Mouse (Mus musculus): ENCODE results near the gene Gatd1. TPM values are rescaled to one million over a fixed set of nuclear protein-coding genes. Genes with fewer than 3 reads are reported as not detected.

Gene Gatd1
- polyA plus RNA-seq, 1 experiment from 2014 or later = 45.1 TPM

DNA sequence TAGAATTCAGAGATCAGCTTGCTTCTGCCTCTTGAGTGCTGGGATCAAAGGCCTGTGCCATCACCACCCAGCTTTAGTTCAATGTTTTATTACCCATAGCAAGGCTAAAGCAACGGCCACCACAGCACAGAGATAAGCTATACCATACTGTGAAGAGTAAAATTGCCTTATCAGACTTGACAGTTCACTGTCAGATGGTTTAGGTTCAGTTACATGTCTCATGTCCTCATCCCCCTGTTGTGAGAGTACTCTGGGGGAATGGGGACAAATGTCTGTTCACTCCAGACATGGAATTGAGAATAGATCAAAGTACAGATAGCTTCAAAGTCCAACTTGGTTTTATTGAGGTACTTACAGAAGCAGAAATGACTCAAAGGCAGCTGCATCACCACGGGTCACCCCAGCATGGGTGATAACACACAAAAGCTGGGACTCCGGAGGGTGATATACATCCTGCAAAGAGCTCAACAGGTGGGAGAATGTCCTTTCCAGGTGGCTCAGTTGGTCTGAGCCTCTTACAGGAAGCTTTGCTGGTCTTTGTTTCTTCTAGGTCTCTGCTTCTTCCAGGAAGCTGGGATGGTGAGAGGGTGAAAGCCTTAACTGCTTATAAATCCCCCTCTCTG is 25.3 kb downstream of the Gatd1 start:
- DNase-seq (ENCODE audit: low spot score) = no peak
- WGBS = 64% methylated on average over 3 of the region's 3 CpGs
- Histone ChIP-seq H3K36me3 (no peaks in the 10 kb centered on the region), H3K4me1 (peaks cover 20% of the 10 kb centered on the region), H3K9me3 (replicated peaks) (no peaks in the 10 kb centered on the region), H3K4me3 (no peak overlapping the region), H3K27ac (replicated peaks) (no peak overlapping the region), H3K27me3 (ENCODE audit: low read depth, poor library complexity, severe bottlenecking) (peaks cover 30% of the 10 kb centered on the region; the same call in 1 of the 2 replicates)

DNA sequence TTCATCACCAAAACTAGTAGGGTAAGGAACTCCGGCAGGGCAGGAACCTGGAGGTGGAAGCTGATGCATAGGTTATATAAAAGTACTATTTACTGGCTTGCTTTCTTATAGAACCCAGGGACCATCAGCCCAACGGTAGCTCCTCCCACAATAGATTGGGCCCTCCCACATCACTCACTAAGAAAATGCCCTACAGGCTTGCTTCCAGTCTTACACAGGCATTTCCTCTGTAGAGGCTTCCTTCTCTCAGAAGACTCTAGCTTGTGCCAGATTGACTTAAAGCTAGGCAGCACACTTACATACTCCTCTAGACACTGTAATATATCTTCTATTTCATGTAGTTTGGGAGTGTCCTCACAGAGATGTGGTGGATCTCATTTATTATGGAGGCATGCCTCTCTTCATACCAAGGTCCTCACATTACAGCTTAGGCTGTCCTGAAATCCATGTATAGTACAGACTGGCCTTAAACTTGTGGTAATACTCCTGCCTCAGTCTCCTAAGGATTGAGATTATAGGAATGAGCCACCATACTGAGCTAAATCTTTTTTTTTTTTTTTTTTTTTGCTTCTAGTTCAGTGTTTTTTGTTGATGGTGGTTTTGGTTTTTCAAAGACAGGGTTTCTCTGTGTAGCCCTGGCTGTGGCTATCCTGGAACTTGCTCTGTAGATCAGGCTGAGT is 26.0 kb downstream of the Gatd1 start:
- peaks cover 14% of the 10 kb centered on the region for H3K4me1 ChIP-seq
- WGBS = 61% methylated on average over 2 of the region's 2 CpGs

DNA sequence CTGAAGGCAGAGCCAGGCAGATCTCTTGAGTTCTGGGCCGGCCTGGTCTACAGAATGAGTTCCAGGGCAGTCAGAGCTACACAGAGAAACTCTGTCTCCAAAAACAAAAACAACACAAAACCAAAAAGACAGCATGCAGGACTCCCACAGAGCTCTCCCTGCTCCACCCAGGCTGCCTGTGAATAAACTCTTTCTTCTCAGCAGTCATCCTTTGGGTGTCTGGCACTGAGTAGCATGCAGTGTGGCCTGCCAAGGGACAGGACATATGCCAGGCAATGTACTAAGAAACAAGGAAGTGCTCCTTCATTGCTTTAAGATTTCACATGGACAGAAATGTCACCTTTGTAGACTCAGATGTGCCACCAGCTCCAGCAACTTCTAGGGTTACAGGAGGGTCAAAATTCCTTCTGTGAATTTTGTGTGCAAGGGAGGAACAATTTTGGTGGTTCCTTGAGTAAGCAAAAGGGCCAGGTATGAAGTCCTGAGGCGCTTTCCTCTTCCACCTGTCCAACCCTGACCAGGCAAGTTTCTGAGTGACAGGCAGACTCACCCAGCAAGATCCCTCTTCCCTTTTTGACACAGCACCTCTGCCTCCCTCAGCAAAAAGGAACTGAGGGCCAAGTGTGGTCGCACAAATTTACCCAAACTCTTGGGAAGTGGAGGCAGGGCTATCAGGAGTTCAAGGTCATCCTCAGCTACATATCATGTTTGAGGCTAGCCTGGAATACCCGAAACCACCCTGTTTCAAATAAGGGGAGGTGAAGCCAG is 32.7 kb downstream of the Gatd1 start:
- H3K36me3 ChIP-seq = no peaks in the 10 kb centered on the region
- H3K4me3 ChIP-seq = no peak overlapping the region
- no peak overlapping the region for H3K27ac ChIP-seq (replicated peaks)
- no peaks in the 10 kb centered on the region for H3K9me3 ChIP-seq (replicated peaks)
- H3K4me1 ChIP-seq = no peaks in the 10 kb centered on the region
- DNase-seq (ENCODE audit: low spot score) = no peak
- no peaks in the 10 kb centered on the region for H3K27me3 ChIP-seq (ENCODE audit: low read depth, poor library complexity, severe bottlenecking)
- WGBS = 82% methylated on average over 4 of the region's 4 CpGs

More for the DNA sequence above, 26.0 kb downstream of the Gatd1 start:
- H3K27me3 ChIP-seq (ENCODE audit: low read depth, poor library complexity, severe bottlenecking) = peaks cover 30% of the 10 kb centered on the region; the same call in 1 of the 2 replicates
- H3K9me3 ChIP-seq (replicated peaks) = no peaks in the 10 kb centered on the region
- DNase-seq (ENCODE audit: low spot score) = no peak
- no peaks in the 10 kb centered on the region for H3K36me3 ChIP-seq
- H3K27ac ChIP-seq (replicated peaks) = no peak overlapping the region
- H3K4me3 ChIP-seq = no peak overlapping the region

DNA sequence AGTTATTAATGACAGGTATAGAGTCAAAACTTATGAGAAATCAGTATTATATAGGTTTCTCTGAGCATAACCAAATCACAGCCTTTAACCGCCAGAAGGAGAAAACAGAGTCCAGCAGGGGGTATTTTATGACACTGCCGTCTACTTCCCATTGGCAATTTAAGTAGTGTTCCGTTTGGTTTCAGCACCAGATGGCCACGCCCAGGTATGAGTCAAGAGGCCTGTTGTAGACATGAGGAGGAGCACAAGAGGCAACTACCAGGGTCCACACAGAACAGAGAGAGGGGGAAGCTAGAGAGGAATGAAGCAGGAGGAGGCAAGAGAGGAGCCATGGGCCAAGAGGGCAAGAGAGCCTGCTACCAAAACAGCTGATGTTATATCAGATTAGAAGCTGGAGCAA is 34.4 kb downstream of the Gatd1 start:
- no peaks in the 10 kb centered on the region for H3K9me3 ChIP-seq (replicated peaks)
- H3K36me3 ChIP-seq = no peaks in the 10 kb centered on the region
- H3K27me3 ChIP-seq (ENCODE audit: low read depth, poor library complexity, severe bottlenecking) = no peaks in the 10 kb centered on the region
- WGBS = 76% methylated on average over 4 of the region's 4 CpGs
- H3K27ac ChIP-seq (replicated peaks) = no peak overlapping the region
- no peak for DNase-seq (ENCODE audit: low spot score)
- H3K4me3 ChIP-seq = no peak overlapping the region
- no peaks in the 10 kb centered on the region for H3K4me1 ChIP-seq

DNA sequence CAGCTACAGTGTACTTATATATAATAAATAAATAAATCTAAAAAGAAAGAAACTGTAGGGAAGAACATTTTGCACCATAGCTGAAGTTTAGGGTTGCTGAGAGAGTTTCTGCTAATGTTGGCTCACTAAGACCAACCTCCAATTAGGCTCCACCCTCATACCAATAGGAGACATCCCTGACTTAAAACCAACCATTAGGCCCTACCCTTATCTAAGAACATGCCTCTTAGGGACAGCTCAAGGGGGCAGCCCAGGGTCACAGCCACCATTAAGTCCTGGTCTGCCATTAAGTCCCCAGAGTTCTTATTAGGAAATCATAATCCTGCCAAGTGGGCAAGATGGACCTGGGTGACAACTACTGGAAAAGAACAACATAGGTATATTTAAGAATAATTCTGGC is 39.5 kb downstream of the Gatd1 start:
- Histone ChIP-seq H3K27me3 (ENCODE audit: low read depth, poor library complexity, severe bottlenecking) (no peaks in the 10 kb centered on the region), H3K27ac (replicated peaks) (no peak overlapping the region), H3K36me3 (no peaks in the 10 kb centered on the region), H3K4me3 (no peak overlapping the region), H3K9me3 (replicated peaks) (no peaks in the 10 kb centered on the region), H3K4me1 (peaks cover 8% of the 10 kb centered on the region)
- no peak for DNase-seq (ENCODE audit: low spot score)

DNA sequence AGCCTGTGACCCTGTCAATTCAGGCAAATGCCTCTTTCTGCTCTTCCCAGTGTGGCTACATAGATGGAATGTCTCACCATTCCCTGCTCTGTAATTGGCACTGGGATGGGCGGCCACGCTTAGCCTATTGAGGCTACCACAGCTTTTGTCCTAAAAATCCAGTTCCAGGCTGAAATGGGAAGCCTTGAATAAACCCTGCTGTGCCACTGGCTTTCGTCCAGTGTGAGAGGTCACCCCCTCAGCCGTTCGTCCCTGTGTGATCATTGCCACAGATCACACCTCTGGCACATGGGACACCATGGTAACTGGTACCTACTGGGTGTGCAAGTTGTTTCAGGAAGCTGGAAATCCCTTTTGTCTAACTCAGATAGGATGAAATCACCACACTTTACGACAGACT is 40.3 kb downstream of the Gatd1 start:
- Histone ChIP-seq H3K36me3 (no peaks in the 10 kb centered on the region), H3K9me3 (replicated peaks) (no peaks in the 10 kb centered on the region), H3K27ac (replicated peaks) (no peak overlapping the region), H3K4me3 (no peak overlapping the region), H3K4me1 (peaks cover 8% of the 10 kb centered on the region), H3K27me3 (ENCODE audit: low read depth, poor library complexity, severe bottlenecking) (no peaks in the 10 kb centered on the region)
- 52% methylated on average over 6 of the region's 6 CpGs for WGBS
- DNase-seq (ENCODE audit: low spot score) = no peak

DNA sequence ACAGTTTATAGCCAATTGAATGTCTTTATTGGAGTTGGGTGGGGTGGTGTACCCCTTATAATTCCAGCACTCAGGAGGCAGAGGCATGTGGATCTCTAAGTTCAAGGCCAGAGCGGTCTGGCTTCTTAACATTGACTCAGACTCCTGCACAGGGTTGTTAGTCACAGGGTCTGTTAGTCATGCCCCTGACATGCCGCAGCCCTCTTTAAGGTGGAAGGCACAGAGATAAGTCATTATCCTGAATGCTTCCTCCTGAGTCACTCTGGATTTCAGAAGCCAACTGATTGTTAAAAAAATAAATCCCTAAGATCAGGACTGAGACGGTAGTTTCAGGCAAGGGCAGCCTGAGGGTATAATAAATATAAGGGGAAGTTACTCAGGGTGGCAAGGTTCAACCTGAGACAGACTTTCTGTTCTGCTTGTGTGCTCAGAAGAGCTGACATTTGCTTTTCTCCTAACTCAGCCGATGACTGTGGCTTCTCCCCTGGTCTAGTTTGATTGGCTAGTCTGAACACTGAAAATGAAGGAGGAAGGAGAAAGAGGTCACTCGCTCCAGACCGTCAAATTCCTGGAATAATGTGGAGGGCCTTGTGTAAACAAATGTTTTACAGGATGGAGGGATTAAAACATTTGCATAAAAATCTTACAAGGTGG is 41.9 kb downstream of the Gatd1 start:
- Histone ChIP-seq H3K27ac (replicated peaks) (no peak overlapping the region), H3K9me3 (replicated peaks) (no peaks in the 10 kb centered on the region), H3K4me3 (no peak overlapping the region), H3K4me1 (peaks cover 8% of the 10 kb centered on the region), H3K36me3 (no peaks in the 10 kb centered on the region), H3K27me3 (ENCODE audit: low read depth, poor library complexity, severe bottlenecking) (no peaks in the 10 kb centered on the region)
- 78% methylated on average over 6 of the region's 6 CpGs for WGBS
- DNase-seq (ENCODE audit: low spot score) = no peak

DNA sequence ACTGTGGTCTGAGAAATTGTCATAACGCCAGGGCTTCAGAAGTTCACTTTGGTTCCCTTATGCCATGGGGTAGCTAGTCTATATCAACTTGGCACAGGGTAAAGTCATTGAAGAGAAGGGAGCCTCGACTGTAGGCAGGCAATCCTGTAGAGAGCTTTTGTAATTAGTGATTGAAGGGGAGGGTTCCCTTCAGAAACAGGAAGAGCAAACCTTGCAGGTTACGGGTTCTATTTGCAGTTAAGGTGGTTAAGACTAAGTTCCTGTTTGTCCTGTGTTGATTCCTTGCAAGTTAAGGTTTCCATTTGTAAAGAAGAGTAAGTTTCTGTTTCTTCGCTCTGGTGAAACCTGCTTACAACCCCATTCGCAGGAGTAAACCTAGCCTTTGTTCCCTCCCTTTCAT is 44.0 kb downstream of the Gatd1 start:
- no peaks in the 10 kb centered on the region for H3K9me3 ChIP-seq (replicated peaks)
- H3K4me3 ChIP-seq = no peak overlapping the region
- 72% methylated on average over 5 of the region's 5 CpGs for WGBS
- H3K36me3 ChIP-seq = no peaks in the 10 kb centered on the region
- no peak for DNase-seq (ENCODE audit: low spot score)
- H3K27me3 ChIP-seq (ENCODE audit: low read depth, poor library complexity, severe bottlenecking) = no peaks in the 10 kb centered on the region
- no peak overlapping the region for H3K27ac ChIP-seq (replicated peaks)
- H3K4me1 ChIP-seq = peaks cover 8% of the 10 kb centered on the region

DNA sequence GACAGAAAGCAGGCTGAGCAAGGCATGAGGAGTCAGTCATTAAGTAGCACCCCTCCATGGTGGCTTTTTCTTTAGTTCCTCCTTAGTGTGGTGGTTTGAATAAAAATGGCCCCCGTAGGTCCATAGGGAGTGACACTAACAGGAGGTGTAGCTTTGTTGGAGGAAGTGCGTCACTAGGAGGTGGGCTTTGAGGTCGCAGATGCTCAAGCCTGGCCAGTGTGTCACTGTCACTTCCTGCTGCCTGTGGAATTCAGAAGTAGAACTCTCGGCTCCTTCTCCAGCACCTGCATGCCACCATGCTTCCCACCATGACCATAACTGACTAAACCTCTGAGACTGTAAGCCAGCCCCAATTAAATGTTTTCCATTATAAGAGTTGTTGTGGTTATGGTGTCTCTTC is 46.6 kb downstream of the Gatd1 start:
- DNase-seq (ENCODE audit: low spot score) = no peak
- H3K4me3 ChIP-seq = no peak overlapping the region
- no peak overlapping the region for H3K27ac ChIP-seq (replicated peaks)
- H3K36me3 ChIP-seq = no peaks in the 10 kb centered on the region
- 89% methylated on average over 4 of the region's 4 CpGs for WGBS
- peaks cover 9% of the 10 kb centered on the region for H3K27me3 ChIP-seq (ENCODE audit: low read depth, poor library complexity, severe bottlenecking)
- H3K4me1 ChIP-seq = no peaks in the 10 kb centered on the region
- no peaks in the 10 kb centered on the region for H3K9me3 ChIP-seq (replicated peaks)

DNA sequence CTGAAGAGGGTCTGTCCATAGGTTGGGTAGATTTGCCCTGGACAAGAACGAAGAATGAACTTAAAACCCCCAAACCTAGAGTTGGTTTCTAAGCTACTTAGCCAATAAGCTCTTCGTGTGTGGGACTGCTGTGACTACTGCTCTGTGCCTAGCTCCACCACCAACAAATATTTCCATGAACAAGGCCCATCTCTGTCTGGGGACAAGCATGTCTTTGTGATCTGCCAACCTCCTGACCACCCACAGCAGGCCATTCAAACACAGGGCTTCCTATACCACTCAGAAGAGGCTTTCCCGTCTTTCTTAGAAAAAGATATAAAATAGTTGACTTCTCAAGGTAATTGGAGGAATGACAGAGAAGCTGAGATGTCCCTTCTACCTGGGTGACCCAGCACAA is 48.9 kb downstream of the Gatd1 start:
- Histone ChIP-seq H3K4me3 (no peak overlapping the region), H3K9me3 (replicated peaks) (no peaks in the 10 kb centered on the region), H3K27ac (replicated peaks) (no peak overlapping the region), H3K4me1 (peaks cover 7% of the 10 kb centered on the region), H3K27me3 (ENCODE audit: low read depth, poor library complexity, severe bottlenecking) (peaks cover 31% of the 10 kb centered on the region), H3K36me3 (no peaks in the 10 kb centered on the region)
- no peak for DNase-seq (ENCODE audit: low spot score)
- WGBS = 81% methylated on average over 3 of the region's 3 CpGs

DNA sequence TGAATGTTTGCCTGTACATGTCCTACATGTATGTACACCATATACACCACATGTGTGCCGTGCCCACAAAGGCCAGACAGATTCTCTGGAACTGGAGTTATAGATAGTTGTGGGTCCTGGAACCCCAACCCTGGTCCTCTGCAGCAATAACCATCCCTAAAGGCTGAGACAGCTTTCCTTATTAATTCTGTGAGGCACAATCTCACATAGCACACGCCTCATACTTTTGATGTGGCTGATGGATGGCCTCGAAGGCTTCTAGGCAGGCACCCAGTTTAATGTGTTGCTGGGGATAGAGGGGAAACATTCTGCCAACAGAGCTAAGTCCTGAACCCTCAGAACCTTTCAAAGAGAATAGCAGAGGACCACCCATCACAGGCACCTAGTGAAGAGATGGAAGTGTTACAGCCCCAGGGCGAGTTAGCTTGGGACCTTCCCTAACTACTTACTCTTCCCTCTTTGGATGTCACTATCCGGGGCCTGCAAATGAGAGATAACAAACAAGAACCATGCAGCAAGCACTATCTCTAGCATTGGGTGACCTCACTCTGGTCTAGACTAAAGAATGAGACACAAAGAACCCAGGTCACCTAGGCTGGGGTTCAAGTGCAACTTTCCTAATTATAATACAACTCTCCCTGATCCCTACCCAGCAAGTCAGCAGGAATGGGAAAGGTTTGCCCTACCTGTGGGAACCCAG is 49.4 kb downstream of the Gatd1 start:
- Histone ChIP-seq H3K27ac (replicated peaks) (no peak overlapping the region), H3K36me3 (no peaks in the 10 kb centered on the region), H3K27me3 (ENCODE audit: low read depth, poor library complexity, severe bottlenecking) (peaks cover 37% of the 10 kb centered on the region), H3K9me3 (replicated peaks) (no peaks in the 10 kb centered on the region), H3K4me1 (peaks cover 7% of the 10 kb centered on the region), H3K4me3 (no peak overlapping the region)
- 85% methylated on average over 5 of the region's 5 CpGs for WGBS
- DNase-seq (ENCODE audit: low spot score) = no peak

DNA sequence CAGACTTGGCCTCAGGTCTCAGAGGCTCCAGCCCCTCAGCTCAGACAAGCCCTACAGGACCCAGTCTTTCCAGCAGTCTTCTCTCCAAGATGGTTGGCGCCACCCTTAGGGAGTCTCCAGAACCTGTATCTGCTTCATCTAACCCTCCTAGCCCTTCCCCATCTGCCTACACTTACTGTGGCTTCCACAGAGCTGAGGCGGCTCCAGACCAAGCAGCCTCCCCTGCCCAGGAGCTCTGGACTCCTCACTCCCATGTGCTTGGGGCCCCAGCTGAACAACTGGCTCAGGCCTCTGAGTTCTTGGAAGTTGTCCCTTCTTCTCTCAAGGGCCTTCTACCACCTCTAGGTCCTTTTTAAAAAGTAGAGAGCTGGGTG is 50.2 kb downstream of the Gatd1 start:
- no peak for DNase-seq (ENCODE audit: low spot score)
- Histone ChIP-seq H3K9me3 (replicated peaks) (no peaks in the 10 kb centered on the region), H3K4me1 (peaks cover 7% of the 10 kb centered on the region), H3K36me3 (no peaks in the 10 kb centered on the region), H3K4me3 (no peak overlapping the region), H3K27ac (replicated peaks) (no peak overlapping the region), H3K27me3 (ENCODE audit: low read depth, poor library complexity, severe bottlenecking) (peaks cover 37% of the 10 kb centered on the region)
- 56% methylated on average over 2 of the region's 2 CpGs for WGBS
